Mouse (Mus musculus) midbrain, embryonic 12.5 days (tissue): Measurements from ENCODE around the gene Cd300c2. TPM values are rescaled to one million over a fixed set of nuclear protein-coding genes. Genes with fewer than 3 reads are reported as not detected.
"Not testable (repeated sequence)": the region's sequence is repeated elsewhere in the genome, so short reads cannot be mapped to it uniquely, and the experiment has no call there.

ENCODE experiments used
- ATAC-seq: fragments of 200-750 bp; cut with Nextera tagmentation; 2 replicates; pipeline ENCODE4 v1.8.0; 2017; ENCODE audit warnings: low read depth, moderate TSS enrichment, moderate library complexity; ENCODE audit not compliant: low FRiP score
- H3K27ac ChIP-seq: fragments of 300-500 bp; sonication (generic); replicated peaks from 2 replicates; pipeline ENCODE4 v1.5.1; 2016; ENCODE audit warnings: mild to moderate bottlenecking
- H3K27me3 ChIP-seq: fragments of 300-500 bp; sonication (generic); 2 replicates; pipeline ENCODE4 v1.6.1; 2016; ENCODE audit warnings: mild to moderate bottlenecking
- H3K36me3 ChIP-seq: fragments of 300-500 bp; sonication (generic); 2 replicates; pipeline ENCODE4 v1.6.1; 2016
- H3K4me1 ChIP-seq: fragments of 300-500 bp; sonication (generic); 2 replicates; pipeline ENCODE4 v1.6.1; 2016
- H3K4me2 ChIP-seq: fragments of 300-500 bp; sonication (generic); replicated peaks from 2 replicates; pipeline ENCODE4 v1.6.1; 2016; ENCODE audit warnings: mild to moderate bottlenecking, moderate library complexity
- H3K4me3 ChIP-seq: fragments of 300-500 bp; sonication (generic); 2 replicates; pipeline ENCODE4 v1.5.1; 2016; ENCODE audit warnings: mild to moderate bottlenecking
- H3K9ac ChIP-seq: fragments of 300-500 bp; sonication (generic); replicated peaks from 2 replicates; pipeline ENCODE4 v1.6.1; 2016; ENCODE audit warnings: mild to moderate bottlenecking, moderate library complexity
- H3K9me3 ChIP-seq: fragments of 300-500 bp; sonication (generic); 2 replicates; pipeline ENCODE4 v1.6.1; 2016; ENCODE audit warnings: mild to moderate bottlenecking
- WGBS: fragments of 180-500 bp; shearing (Covaris S2); methylation state at CpG from one replicate; pipeline ENCODE4 v1.1.7; 2016; 5-methylcytosine and 5-hydroxymethylcytosine counted together
- polyA plus RNA-seq: library from polyadenylated mRNA; unstranded; fragments of >200 nt; fragmentation: Nextera tagmentation; extraction: Ambion mirVana; gene quantifications from 2 replicates; pipeline ENCODE4 v1.2.1, GENCODE M21; 2016

Gene Cd300c2
- polyA plus RNA-seq: 0.85 and 1.2 TPM in 2 replicates

DNA sequence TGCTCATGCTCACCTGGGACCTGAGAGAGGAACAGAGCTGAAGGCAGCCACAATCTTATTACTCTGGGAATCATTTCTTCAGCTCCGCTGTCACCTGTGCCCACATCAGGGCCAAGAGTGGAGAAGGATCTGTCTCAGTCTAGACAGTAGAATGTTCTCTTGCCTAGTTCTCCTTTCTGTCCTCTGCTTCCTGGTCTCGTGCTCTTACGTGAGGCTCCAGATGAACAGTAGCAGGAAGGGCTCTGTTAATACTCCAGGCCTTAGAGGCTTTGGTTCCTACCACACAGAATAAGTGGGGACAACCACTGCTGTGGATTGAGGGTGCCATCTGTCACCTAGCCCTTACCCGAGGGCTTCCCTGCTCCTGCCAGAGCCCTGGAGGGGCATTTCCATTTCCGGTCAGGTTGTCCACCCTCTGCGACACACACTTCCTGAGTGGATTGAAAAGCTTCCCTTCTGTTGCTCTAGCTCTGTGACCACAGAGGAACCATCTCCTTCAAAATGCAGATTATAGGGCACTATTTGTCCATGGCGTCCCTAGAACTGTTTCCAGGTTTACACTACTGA lies at the start of gene Cd300c2:
Cd300c2 (minus strand) TSS at position 407 of the 567 bp plus-strand sequence.
- H3K9ac ChIP-seq: no peak within 1 kb of the TSS
- no peak within 1 kb of the TSS for H3K4me2 ChIP-seq
- H3K9me3 ChIP-seq: no peaks in the 10 kb centered on the region
- H3K4me1 ChIP-seq: no peaks in the 10 kb centered on the region
- H3K36me3 ChIP-seq: no peaks in the 10 kb centered on the region
- H3K27me3 ChIP-seq: no peaks in the 10 kb centered on the region
- H3K27ac ChIP-seq: no peak within 1 kb of the TSS
- WGBS: 91% methylated on average over 7 of the region's 7 CpGs
- no peak within 1 kb of the TSS for H3K4me3 ChIP-seq
- ATAC-seq: no peak

DNA sequence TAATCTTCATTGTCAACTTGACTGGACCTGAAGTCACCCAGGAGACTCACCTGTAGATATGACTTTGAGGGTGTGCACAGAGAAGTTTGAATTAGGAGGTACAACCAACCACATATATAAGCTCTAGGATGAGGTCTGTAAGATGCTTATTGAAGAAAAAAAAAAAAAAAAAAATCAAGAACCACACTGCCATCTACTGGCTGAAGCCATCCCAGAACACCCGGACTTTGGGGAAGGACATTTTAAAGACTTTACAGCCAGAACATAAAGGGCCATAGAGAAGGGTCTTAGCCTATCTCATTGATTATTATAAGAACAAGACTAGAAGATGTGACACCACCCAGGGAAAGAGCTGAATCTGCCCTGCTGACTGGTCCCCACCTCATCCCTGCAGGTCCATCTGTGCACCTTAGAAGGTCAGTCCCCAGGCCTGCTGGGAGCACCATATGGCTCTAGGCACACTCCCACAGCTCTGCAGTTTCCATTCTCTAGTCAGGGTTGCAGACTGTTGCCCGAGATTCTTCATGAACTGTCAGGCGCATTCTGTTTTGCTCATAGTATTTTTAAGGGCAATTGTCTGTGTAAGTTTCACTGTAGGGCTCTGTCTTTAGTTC lies 47.7 kb upstream of the Cd300c2 start:
- Histone ChIP-seq H3K4me1 (no peaks in the 10 kb centered on the region), H3K27ac (no peak overlapping the region), H3K4me2 (no peak overlapping the region), H3K9me3 (no peaks in the 10 kb centered on the region), H3K9ac (no peak overlapping the region), H3K4me3 (no peak overlapping the region), H3K27me3 (peaks cover 7% of the 10 kb centered on the region; the same call in 1 of the 2 replicates), H3K36me3 (no peaks in the 10 kb centered on the region)
- no peak for ATAC-seq
- WGBS: 49% methylated on average over 3 of the region's 3 CpGs

- no peak within 1 kb of the TSS for H3K27ac ChIP-seq
- H3K9ac ChIP-seq: no peak within 1 kb of the TSS
- no peak within 1 kb of the TSS for H3K4me2 ChIP-seq
- no peaks in the 10 kb centered on the region for H3K9me3 ChIP-seq
- H3K27me3 ChIP-seq: peaks cover 7% of the 10 kb centered on the region; the same call in 1 of the 2 replicates
- no peak for ATAC-seq
- no peaks in the 10 kb centered on the region for H3K36me3 ChIP-seq
- no peaks in the 10 kb centered on the region for H3K4me1 ChIP-seq
- H3K4me3 ChIP-seq: no peak within 1 kb of the TSS
- WGBS: 85% methylated on average over 2 of the region's 2 CpGs
These were observed 46.6 kb upstream of the Cd300c2 start, which contains the start of gene Cd300ld3 for GRCm38 (mm10) chr11:115048259-115048658. Gene Cd300ld3, minus strand, starts transcription at chr11:115048409.

- ATAC-seq: not testable (repeated sequence)
- no CpG with 5 or more reads among the region's 6 CpGs for WGBS
These were observed 36.0 kb upstream of the Cd300c2 start, which contains the start of gene Cd300ld5 for GRCm38 (mm10) chr11:115037669-115038068. Gene Cd300ld5, minus strand, starts transcription at chr11:115037769.

DNA sequence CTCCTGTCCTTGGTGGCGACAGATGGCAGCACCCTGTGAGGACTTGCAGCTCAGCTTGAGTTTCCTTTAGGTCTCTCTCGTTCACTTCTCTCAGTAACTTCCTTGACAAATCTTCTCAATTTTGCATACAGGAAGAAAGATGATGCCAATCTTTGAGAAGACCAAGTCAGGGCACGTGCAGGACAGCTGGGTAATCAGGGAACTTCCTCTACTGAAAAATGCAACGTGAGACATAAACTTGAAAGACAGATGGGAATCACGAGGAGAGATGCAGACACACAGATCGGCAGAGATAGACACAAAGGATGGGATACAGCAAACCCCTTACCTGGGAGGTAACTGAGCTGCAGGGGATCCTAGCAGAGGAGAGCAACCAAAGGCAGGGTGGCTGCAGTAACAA lies 25.2 kb upstream of the Cd300c2 start, which contains the start of gene Cd300ld4:
Cd300ld4 (minus strand) TSS at position 101 of the 400 bp plus-strand sequence.
- not testable (repeated sequence) for H3K4me2 ChIP-seq, H3K36me3 ChIP-seq, H3K4me1 ChIP-seq, H3K9me3 ChIP-seq, H3K4me3 ChIP-seq, ATAC-seq, H3K27me3 ChIP-seq, H3K27ac ChIP-seq, H3K9ac ChIP-seq
- WGBS: no CpG with 5 or more reads among the region's 6 CpGs

More at GRCm38 (mm10) chr11:115037669-115038068, 36.0 kb upstream of the Cd300c2 start, which contains the start of gene Cd300ld5:
- H3K9me3 ChIP-seq, H3K36me3 ChIP-seq, H3K4me3 ChIP-seq, H3K27me3 ChIP-seq, H3K27ac ChIP-seq, H3K4me1 ChIP-seq, H3K9ac ChIP-seq, H3K4me2 ChIP-seq: not testable (repeated sequence)

DNA sequence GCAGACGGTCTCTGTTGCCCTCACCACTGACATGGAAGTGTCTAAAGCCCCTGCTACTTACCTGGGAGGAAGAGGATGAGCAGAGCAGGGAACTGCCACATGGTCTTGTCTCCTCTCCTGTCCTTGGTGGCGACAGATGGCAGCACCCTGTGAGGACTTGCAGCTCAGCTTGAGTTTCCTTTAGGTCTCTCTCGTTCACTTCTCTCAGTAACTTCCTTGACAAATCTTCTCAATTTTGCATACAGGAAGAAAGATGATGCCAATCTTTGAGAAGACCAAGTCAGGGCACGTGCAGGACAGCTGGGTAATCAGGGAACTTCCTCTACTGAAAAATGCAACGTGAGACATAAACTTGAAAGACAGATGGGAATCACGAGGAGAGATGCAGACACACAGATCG lies 14.4 kb upstream of the Cd300c2 start, which contains the start of gene Cd300ld2:
Cd300ld2 (minus strand) TSS at position 101 of the 400 bp plus-strand sequence.
- not testable (repeated sequence) for H3K4me1 ChIP-seq, H3K9me3 ChIP-seq, H3K27me3 ChIP-seq, H3K27ac ChIP-seq, H3K36me3 ChIP-seq, ATAC-seq, H3K9ac ChIP-seq, H3K4me2 ChIP-seq, H3K4me3 ChIP-seq
- WGBS: no CpG with 5 or more reads among the region's 7 CpGs

GRCm38 (mm10) chr11:115004070-115004469 lies 2.4 kb upstream of the Cd300c2 start:
- 87% methylated on average over 5 of the region's 5 CpGs for WGBS
- H3K9ac ChIP-seq: no peak overlapping the region
- no peaks in the 10 kb centered on the region for H3K27me3 ChIP-seq
- no peak overlapping the region for H3K4me2 ChIP-seq
- H3K9me3 ChIP-seq: no peaks in the 10 kb centered on the region
- H3K4me1 ChIP-seq: no peaks in the 10 kb centered on the region
- ATAC-seq: no peak
- no peaks in the 10 kb centered on the region for H3K36me3 ChIP-seq
- H3K4me3 ChIP-seq: no peak overlapping the region
- no peak overlapping the region for H3K27ac ChIP-seq

GRCm38 (mm10) chr11:114989793-114990192 lies 11.9 kb downstream of the Cd300c2 start, which contains the start of gene Cd300ld:
Gene Cd300ld, minus strand, starts transcription at chr11:114989922.
- ATAC-seq: no peak
- no peak within 1 kb of the TSS for H3K9ac ChIP-seq
- H3K4me3 ChIP-seq: no peak within 1 kb of the TSS
- no peaks in the 10 kb centered on the region for H3K4me1 ChIP-seq
- no peak within 1 kb of the TSS for H3K4me2 ChIP-seq
- 87% methylated on average over 4 of the region's 4 CpGs for WGBS
- no peaks in the 10 kb centered on the region for H3K9me3 ChIP-seq
- no peaks in the 10 kb centered on the region for H3K27me3 ChIP-seq
- no peak within 1 kb of the TSS for H3K27ac ChIP-seq
- H3K36me3 ChIP-seq: no peaks in the 10 kb centered on the region

DNA sequence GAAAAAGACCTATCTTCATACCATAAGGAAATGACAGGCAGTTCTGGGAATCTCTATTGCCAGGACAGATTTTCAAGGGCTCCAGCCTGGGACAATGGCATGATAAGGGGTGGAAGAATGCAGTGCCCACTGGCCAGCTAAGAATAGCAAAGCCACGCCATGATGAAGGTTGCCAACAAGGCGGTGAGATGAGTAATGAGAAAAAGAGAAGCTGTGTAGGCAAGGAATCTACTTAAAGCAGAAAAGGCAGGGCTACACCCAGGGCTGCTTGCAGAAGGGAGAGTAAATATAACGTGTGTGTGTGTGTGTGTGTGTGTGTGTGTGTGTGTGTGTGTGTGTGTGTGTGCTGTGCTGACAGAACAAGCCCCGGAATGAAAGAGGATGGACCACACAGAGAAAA lies 19.8 kb downstream of the Cd300c2 start:
- peaks cover 15% of the 10 kb centered on the region for H3K9me3 ChIP-seq
- H3K4me3 ChIP-seq: no peak overlapping the region
- ATAC-seq: no peak
- H3K27me3 ChIP-seq: no peaks in the 10 kb centered on the region
- H3K4me1 ChIP-seq: no peaks in the 10 kb centered on the region
- no peak overlapping the region for H3K27ac ChIP-seq
- WGBS: 75% methylated on average over 3 of the region's 4 CpGs
- H3K9ac ChIP-seq: no peak overlapping the region
- no peaks in the 10 kb centered on the region for H3K36me3 ChIP-seq
- H3K4me2 ChIP-seq: no peak overlapping the region

DNA sequence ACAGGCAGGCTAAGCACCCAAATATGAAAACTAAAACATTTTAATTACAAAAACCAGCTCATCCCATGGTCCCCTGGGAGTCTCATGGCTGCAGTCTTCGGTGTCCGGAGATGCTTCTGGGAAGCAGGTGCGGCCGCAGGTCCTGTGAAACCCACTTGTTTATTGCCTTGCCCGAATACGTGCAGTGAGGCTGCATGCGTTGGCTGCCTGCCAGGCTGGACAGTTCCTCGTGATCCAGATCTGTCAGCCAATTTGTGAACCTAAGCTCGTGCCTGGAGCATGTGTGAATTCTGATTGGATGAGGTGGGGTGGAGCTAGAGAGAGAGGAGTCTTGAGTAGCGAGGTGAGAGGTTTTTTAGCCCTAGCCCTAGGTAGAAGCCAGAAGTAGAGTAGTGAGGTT lies 29.0 kb downstream of the Cd300c2 start:
- H3K27ac ChIP-seq: no peak overlapping the region
- ATAC-seq: no peak
- no peaks in the 10 kb centered on the region for H3K27me3 ChIP-seq
- no peaks in the 10 kb centered on the region for H3K36me3 ChIP-seq
- H3K9ac ChIP-seq: no peak overlapping the region
- H3K9me3 ChIP-seq: peaks cover 20% of the 10 kb centered on the region
- no peaks in the 10 kb centered on the region for H3K4me1 ChIP-seq
- WGBS: 92% methylated on average over 10 of the region's 10 CpGs
- no peak overlapping the region for H3K4me3 ChIP-seq
- H3K4me2 ChIP-seq: no peak overlapping the region

DNA sequence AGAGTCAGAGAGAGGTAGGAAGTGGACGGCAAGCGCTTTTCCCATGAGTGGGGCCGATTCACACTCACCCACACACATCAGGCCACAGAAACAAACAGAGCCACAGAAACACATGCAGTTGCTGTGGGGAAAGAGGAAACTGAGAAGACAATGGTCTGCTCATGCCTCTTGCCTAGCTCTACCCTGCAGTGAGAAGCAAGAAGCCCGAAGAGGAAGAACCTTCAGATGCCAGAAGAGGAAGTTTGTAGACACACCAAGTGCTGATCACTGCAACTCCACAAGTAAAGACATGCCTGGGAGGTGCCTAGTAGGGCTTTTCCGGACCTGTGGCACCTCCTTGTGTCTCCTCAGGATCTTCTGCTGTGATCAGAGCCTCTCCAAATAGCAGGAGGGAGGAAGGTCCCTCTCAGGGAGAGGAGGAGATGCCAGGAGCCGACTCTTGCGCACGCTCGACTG lies 32.9 kb downstream of the Cd300c2 start, which contains the start of gene Cd300c:
Cd300c (minus strand) TSS at position 406 of the 456 bp plus-strand sequence.
- no peaks in the 10 kb centered on the region for H3K27me3 ChIP-seq
- no peak for ATAC-seq
- H3K4me1 ChIP-seq: no peaks in the 10 kb centered on the region
- peaks cover 10% of the 10 kb centered on the region; the same call in 1 of the 2 replicates for H3K9me3 ChIP-seq
- H3K4me2 ChIP-seq: no peak within 1 kb of the TSS
- no peaks in the 10 kb centered on the region for H3K36me3 ChIP-seq
- 85% methylated on average over 9 of the region's 9 CpGs for WGBS
- H3K9ac ChIP-seq: no peak within 1 kb of the TSS
- H3K27ac ChIP-seq: no peak within 1 kb of the TSS
- H3K4me3 ChIP-seq: no peak within 1 kb of the TSS

- Histone ChIP-seq H3K9ac (no peak overlapping the region), H3K27me3 (no peaks in the 10 kb centered on the region), H3K4me1 (no peaks in the 10 kb centered on the region), H3K36me3 (no peaks in the 10 kb centered on the region), H3K9me3 (no peaks in the 10 kb centered on the region), H3K4me2 (no peak overlapping the region), H3K27ac (no peak overlapping the region), H3K4me3 (no peak overlapping the region)
- no peak for ATAC-seq
- 77% methylated on average over 3 of the region's 3 CpGs for WGBS
These were observed 36.4 kb downstream of the Cd300c2 start for GRCm38 (mm10) chr11:114965182-114965828.
